Mouse (Mus musculus): ENCODE data around the gene Krt14.
"Not testable (repeated sequence)": the region's sequence is repeated elsewhere in the genome, so short reads cannot be mapped to it uniquely, and the experiment has no call there.

The Krt14 gene

DNA sequence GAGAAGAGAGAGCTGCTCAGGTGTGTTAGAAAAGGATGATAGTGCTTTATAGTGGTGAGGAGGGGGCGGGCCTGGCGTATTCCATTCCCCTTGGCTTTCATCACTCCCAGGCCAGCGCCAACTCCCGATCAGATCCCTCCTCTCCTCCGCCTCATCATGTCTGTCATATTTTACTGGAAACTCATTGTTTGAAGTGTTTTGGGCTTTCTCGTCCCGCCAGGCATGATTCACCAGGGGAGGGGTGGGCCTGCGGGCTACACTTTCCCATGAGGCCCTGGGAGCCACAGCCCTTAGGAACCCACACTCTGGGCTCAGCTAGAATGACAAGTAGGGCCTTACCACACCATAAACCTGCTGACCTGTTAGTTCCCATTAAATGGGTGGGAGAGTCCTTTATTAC is at the start of gene Krt14:
Gene Krt14 (minus strand): TSS at position 51 of the 400 bp plus-strand sequence.
- no peak for DNase-seq

DNA sequence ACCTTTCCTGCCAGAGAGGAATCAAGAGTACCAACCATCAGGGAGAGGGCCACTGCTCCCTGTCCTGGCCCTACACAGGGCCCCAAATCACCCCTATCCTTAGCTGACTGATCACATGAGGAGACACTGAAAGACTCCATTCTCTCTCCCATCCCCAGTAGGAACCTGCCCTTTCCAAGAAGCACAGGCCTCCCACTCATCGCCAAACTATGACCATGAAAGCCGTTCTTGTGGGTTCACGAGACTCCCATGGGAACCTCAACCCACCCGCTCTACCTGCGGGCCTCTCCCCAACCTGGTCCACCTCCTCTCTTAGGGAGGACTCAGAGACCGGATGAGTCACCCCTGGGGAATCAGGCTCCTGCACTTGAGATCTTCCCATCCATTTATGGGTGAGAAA is 48.2 kb upstream of the Krt14 start:
- no peak for DNase-seq

DNA sequence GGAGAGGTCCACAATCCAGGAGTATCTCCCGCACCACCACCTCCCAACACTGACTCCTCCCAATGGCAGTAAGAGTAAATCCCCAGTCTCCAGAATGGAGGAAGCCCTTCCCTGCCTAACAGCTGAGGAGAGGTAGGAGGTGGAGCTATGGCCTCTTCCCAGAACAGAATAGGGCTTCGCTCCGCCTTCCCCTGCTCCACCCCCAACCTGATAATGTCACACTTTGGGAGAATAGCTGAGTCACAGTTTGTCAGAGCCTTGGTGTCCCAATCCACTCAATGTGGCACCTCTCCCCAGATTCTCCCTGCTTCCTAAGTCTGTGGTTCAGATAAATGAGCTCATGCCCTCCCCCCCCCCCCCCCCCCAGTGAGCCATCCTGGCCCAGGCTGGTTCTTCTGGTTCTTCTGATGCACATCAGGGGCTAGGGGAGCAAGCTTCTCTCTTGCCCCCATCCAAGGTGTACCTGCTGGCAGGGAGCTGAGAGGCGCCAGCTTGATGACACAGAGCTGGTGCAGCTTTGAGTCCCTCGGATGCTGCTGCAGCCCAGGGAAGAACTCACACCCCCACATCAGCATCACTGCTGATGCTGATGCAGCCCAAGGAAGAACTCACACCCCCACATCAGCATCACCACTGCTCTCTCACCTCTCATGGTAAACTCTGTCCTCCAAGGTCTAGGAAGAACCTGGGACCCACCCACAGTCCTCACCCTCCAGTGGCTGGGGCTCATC is 47.2 kb upstream of the Krt14 start:
- DNase-seq = no peak

DNA sequence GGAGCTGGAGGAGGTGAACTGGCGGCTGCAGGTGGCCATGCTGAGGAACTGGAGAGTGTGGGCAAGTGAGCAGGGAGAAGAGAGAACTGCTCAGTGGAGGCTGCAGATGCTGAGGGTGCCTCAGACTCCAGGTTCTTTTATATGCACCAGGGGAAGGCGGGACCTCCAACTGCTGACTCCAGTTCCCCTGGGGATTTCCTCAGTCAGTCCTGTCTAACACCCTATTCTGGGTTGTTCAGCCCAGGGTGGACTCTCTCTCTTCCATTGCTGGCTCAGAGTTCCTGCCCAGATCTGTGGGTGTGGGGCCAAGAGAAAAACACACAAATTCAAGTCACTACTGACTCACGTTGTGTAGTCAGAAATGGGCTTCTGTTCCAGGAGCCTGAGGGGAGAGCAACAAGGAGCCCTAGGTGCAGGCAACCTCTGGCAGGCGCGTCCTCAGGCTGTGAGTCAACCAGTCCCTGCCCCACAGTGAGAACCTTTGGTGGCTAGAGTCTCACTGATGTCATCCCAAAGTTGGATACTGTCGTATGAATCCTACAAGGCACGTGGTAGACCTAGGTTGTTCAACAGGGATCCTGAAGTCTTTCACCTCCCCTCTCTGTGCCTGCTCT is 41.6 kb upstream of the Krt14 start, which contains the start of gene Krt16:
Gene Krt16 (minus strand): TSS at position 51 of the 614 bp plus-strand sequence.
- DNase-seq = no peak

DNA sequence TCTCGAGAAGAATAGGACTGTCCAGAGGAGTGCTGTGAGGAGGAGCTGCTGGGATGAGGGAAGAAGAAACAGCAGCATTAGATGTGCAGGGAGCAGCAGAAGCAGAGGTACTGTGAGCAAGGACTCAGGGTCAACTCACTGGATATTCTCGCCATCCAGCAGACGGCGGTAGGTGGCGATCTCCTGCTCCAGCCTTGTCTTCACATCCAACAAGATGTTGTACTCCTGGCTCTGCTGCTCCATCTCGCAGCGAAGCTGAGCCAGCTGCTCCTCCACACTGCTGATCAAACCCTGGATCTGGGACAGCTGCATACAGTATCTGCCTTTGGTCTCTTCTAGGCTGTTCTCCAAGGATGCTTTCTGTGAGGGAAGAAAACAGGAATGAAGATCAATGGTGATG is 39.1 kb upstream of the Krt14 start:
- DNase-seq = not testable (repeated sequence)

DNA sequence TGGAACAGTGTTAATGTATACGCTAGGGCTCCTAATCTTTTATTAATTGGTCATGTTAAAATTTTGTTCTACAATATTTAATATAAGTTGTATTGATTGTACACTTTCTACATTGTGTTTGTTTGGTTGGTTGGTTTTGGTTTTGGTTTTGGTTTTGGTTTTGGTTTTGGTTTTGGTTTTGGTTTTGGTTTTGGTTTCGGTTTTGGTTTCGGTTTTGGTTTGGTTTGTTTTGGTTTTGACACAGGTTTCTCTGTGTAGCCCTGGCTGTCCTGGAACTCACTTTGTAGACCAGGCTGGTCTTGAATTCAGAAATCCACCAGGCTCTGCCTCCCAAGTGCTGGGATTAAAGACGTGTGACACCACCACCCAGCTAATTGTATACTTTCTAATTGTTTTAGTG is 32.9 kb upstream of the Krt14 start:
- not testable (repeated sequence) for DNase-seq

DNA sequence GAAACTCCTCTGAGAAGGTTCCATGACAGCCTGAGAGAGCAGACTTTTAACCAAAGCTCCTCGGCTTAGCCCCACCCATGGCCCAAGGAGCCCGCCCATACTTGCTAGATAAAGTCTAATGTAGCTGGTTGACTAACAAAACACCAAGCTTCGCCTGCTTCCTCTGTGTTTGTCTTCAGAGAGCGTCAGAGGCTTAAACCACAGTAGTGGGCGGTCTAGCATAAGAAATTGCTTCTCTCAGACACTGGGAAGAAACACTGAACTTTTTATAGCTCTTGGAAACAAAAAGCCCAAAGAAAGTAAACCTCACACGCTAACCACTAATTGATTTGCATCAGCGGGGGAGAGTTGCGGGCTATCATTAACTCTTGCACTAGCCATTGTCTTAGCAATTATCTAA is 14.4 kb upstream of the Krt14 start:
- no peak for DNase-seq

DNA sequence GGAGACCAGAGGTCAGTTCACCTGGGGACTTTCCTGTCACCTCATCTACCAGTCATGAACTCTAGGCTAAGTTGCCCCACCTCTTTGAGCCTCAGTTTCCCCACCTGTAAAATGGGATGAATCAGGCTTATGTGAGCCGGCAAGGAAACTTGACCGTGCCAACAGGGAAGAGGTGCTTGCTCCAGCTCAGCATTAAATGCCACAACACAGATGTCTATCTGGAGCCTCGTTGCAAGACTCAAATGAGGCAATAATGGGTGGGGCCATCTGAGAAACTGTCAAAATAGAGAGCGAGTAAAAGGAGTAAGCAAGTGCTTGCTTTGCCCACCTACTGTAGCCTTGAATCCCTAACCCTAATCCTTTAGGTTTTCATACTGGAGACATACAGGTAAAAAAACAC is 12.0 kb upstream of the Krt14 start:
- DNase-seq = no peak

DNA sequence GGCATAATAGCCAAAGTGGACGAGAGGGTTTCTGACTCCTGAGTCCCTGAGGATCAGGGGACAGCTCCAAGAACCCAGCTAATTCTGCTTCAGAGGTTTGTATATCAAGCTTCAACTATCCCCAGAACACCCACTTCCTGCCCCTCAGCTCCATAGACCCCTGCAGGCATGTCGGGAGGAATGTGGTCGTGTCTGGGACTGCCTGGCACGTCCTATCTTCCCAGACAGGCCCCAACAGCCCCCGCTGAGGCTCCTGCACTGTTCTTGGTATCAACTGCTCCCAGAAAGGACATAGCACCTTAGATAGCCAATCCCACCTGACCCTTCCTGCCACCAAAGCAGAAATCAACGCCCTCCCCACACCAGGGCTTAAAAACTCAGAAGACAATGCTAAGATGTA is 1.2 kb upstream of the Krt14 start:
- DNase-seq = no peak

DNA sequence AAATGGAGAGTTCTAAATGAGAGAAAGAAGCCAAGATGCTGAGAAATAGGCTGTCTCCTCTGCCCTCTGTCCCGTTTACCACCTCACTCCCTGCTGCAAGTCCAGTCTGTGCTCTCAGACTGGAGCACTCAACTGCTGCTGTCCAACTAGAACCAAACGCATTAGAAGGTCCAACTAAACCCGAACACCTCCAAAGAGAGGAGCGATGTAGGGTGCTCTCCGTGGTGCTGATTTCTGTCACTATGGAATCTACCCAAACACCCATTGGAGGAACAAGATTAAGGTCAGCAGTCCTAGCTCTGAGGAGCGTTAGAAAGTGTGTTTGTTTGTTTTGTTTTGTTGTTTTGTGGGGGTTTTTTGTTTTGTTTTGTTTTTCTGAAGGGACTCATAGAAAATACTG is 3.9 kb downstream of the Krt14 start:
- DNase-seq = no peak

DNA sequence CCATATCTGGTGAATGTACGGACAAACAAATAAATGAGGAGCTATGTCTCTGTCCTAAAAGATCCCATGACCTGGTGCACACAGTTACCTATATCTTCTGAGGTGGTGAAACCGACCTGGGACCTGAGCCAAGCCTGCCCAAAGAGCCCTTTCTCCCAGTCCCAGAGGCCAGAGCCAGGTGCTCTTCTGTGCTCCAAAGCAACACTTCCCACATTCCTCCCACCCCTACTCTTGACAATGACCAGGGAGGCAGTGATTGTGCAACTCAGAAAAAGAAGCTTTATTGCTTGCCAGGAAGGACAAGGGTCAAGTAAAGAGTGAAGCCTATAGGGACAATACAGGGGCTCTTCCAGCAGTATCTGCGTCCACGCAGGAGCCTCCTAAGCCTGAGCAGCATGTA is 4.4 kb downstream of the Krt14 start:
- no peak for DNase-seq

DNA sequence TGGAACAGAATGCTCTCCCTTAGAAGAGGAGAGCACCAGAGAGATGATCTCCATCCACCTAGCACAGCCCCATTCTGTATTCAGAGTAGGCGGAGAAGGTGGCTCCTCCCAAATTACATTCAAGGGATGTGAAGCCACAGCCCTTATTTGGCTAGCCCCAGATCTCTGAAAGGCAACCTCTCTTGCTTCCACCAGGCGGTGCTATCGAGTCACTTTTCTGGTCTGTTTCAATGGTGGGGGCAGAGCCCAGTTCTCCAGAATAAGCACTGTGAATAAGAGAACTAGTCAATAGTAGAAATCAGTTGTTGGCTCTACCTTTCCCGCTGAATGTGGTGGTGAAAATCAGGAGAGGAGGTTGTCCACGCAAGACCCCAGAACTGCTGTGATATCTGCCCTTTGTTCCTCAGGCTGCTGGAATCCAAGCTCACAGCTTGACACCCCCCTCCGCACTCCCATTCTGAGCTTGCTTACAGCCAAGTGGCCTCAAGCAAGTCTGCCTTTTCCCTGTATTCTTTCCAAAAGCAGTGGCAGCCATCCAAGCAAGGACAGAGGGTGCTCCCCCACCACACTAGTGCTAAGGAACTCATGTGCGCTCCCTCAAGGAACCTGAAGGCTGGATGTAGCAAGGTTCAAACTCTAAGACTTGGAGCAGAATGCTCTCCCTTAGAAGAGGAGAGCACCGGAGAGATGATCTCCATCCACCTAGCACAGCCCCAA is 7.1 kb downstream of the Krt14 start:
- no peak for DNase-seq

DNA sequence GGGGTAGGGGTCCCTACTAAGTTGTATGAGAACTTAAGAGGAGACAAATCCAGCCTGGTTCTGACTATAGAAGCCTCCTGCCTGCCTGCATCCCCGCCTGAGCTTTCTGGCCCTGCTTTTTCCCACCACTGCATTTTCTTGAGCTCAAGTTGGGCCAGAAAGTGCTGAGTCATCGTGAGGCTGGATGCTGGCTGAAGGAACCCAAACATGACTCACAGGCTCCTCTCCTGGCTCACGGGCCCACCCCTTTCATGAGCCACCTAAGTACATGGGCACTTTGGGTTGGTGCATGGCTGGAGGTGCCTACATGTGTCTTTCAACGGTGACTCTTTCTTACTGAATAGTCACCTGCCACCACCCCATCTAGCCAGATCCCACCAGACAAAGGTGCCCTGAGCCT is 8.7 kb downstream of the Krt14 start:
- DNase-seq = no peak

DNA sequence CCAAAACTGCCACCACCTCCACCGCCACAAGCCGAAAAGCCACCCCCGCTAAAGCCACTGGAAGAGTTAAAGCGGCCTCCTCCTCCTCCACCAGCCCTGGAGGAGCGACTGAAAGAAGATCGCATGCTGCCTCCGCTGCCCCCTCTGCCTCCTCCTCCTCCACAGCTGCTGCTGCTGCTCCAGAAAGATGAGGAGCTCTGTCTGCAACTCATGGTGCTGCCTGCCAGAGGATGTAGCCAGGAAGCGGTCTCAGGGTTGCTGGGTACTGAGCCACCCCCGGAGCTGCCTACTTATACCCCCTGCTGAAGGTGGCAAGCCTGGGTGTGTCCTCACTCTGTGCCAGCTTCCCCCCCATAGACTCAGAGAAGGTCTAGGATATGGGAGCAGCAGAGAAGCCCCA is 14.4 kb downstream of the Krt14 start, which contains the start of gene Krt9:
Gene Krt9 (minus strand): TSS at position 255 of the 400 bp plus-strand sequence.
- no peak for DNase-seq

DNA sequence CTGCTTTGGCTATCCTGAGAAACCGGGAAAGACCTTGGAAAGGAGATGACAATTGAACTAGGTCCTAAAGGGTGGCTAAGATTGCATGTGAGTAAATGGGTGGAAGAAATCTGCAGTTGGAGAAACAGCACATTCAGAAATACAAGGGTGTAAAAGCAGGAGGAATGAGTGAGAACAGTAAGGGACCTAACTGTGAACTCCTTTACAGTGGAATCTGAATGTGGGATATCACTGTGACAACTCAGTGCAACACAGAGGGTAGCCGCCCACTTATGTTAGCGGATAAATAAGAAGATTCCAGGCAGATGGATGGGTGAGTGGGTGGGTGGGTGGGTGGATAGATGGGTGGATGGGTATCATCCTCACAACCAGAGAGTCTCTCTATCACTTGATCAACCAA is 15.5 kb downstream of the Krt14 start:
- no peak for DNase-seq

DNA sequence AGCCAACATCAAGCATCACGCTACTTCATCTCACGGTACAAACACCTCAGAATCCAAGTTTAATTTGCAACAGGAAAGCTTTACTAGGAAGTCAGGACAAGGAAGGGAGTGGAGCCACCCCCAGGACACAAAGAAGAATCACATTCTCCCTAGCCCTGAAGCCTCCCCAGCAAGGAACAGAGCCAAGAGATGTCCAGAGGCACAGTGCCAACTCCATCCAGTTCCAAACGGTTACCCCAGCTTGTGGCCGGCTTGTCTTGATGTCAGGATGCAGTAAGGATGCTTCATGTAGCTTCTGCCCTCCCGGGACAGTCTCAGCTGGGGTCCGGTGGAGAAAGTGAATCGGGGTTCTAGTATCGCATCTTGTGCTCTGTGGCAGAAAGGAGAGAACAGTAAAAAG is 20.6 kb downstream of the Krt14 start:
- DNase-seq = no peak

DNA sequence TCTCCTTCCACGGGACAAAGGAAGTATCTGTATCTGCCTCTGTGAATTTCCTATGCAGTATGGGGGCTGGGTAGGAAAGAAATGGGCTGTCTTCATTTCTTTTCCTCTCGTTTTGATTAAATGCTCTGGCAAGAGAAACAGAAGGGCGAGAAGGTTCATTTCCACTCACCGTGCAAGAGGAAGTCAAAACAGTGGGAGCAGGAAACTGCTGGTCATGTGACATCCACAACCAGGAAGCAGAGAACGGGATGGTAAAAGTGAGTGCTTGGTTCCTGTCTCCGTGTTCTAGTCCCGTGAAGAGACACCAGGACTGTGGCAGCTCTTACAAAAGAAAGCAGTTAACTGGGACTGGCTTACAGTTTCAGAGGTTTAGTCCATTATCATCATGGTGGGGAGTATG is 25.6 kb downstream of the Krt14 start:
- no peak for DNase-seq

DNA sequence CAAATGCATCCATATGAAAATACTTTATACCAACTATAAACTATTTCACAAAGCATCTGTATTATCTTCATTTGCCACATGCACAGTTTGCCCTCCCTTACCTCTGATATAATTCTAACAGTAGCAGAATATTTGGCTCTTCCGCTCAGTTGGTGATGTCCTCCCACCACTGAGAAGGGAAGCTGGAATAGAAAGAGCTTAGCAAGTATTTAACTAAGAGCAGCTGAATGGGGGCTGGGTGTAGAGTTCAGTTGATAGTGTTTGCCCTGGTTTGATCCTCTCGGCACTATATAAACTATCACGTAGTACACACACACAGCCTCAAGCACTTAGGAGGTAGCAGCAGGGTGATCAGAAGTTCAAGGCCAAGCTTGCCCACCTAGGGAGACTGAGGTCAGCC is 28.1 kb downstream of the Krt14 start:
- no peak for DNase-seq

DNA sequence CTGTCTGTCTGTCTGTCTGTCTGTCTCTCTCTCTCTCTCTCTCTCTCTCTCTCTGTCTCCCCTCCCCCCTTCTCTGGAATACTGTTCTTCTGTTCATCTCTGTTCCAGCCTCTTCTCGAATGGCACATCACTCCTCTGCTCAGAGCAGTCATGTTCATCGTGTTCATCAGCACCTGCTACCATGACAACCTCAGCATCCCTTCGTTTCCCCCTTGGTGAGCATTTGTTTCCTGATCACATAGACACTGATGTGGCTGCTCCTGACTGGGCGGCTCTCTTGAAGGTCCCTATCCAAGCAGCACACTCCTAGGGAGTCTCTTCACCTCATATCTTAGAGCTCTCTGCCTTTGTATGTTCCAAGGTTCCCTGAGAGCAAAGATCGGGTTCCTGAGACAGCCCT is 29.0 kb downstream of the Krt14 start:
- DNase-seq = no peak

DNA sequence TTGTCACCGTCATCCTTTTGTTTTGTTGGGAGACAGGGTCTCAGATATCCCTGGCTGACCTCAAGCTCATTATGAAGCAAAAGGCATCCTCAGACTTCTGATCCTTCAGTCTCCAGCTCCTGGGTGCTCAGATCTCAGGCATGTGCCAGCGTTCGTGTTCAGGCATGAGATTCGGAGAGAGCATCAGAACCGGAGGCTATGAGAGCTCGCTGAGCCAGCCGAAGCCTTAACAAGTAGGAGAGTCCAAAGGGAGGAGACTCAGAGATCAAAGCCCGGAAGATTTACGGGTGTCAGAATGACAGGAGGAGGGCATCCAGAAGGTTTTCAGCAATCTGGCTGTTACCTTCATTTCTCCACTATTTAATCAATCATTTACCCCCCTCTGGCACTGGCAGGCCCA is 30.6 kb downstream of the Krt14 start:
- DNase-seq = no peak

DNA sequence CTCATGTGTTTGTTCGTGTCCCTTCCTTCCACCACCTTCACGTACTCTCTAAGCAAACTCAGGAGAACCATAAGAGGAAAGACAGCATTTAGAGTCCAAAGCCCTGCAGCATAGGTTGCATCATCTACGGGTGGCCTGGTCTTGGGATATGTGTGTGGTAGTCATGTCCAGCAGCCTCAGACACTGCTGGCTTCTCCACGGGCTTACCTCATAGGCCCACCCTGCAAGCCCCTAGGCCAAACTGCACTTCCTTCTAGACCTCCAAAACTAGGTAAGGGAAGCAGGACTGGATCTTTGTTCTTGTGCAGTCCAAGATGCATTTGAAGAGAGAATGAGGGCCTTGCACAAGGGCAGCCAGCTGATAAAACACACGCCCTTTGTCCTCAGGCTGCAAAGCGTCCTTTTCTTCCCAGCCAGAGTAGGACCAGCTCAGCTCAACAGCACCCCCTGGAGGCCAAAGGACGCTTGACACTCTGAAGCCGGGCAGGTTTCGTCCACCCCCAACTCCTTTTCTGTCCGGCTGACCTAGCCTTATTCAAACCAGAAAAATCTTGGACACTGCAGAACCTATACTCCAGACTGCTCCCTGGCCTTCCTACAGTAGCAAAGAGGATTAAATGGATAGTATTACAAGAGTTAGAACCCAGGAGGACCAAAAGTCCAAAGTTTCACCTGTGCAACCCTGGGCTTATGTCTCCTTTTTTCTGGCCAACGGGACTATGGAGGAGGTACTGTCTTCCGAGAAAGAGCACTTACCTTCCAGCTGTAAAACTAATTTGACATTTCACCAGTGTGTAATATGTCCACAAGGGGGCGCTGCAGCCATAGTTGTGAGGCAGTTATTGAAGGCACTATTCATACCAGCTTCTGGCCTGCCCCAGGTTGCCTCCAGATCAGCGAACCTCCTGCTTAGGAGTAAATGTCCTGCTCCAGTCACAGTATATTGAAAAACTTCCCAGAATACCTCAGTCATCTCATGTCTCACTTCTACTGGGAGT is 38.3 kb downstream of the Krt14 start:
- DNase-seq = peak; percentile 67

DNA sequence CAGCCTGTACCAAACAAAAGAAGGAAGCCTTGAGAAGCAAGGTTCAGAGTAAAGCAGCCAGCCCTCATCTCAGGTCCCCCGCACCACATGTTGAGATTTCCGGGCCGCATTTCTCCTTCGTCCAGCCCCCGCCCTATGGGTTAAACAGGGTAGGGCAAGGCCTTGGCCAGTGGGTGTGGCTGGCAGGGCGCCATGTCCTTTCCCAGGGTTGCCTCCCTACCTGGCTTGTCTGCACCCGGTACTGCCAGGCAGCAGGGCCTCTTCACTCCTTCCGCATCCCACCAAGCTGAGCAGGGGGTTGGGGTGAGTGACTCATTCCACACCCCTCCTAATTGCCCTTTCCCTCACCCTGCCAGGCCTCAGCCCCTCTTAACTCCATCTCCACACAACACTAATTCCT is 39.3 kb downstream of the Krt14 start:
- DNase-seq = no peak

DNA sequence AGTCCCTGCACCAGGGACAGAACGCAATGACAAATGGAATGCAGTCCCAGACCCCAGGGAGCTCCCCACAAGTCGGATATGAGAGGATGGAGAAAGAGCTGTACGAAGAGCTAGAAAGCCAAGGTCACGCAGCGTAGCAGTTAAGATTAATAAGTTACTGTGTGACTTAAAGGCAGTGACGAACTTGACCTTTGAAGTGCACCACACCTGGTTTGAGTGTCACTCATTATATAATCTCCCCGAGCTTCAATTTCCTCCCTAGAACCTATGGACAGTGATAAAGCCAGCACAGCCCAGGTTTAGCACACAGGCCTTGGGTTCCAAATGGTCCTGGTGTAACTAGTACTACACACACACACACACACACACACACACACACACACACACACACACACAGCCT is 43.0 kb downstream of the Krt14 start:
- peak; percentile 12 for DNase-seq
